Mouse (Mus musculus): Measurements from ENCODE around the gene Wdr47. TPM values are rescaled to one million over a fixed set of nuclear protein-coding genes. Genes with fewer than 3 reads are reported as not detected.
"Not testable (repeated sequence)": the region's sequence is repeated elsewhere in the genome, so short reads cannot be mapped to it uniquely, and the experiment has no call there.

Wdr47 gene
- 1.1 and 1.8 TPM in 2 replicates for polyA plus RNA-seq (2015; fragmentation: Nextera tagmentation; extraction: Ambion mirVana)

DNA sequence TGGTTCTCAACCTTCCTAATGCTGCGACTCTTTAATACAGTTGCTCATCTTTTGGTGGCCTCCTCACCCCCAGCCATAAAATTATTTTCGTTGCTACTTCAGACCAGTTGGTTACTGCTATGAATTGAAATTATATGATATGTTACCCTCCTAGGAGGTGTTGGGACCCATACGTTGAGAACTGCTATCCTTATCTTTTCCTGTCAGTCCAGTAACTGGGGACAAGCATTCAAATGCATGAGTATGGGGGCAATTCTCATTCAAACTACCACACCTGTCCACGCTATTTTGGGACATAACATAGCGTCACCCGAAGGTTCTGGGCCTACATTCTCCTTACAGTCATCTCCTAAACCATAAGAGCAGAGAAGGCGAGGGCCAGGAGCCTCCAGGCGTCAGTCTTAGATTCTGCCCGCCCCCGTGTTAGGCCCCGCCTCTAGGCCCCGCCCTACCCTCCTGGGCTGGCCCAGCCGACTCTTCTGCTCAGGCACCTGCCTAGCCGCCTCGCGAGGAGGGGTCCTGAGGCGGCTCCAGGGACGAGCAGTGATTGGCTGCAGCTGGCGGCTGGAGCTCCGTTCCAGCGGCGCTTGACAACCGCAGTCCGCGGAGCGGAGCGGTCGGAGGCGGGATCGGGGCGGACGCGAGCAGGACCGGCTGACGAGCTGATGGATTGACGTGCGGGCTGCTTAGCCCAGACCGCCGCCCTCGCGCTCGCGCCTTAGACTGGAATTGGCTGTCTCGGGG lies at the start of gene Wdr47:
Gene Wdr47 (plus strand): TSS at position 494 of the 744 bp plus-strand sequence.
- peaks cover 22% of the 10 kb centered on the region for H3K4me1 ChIP-seq (replicated peaks)
- ATAC-seq (ENCODE audit: insufficient read depth) = peak; percentile 99
- H3K9ac ChIP-seq = peak within 1 kb of the TSS; percentile 85
- peak within 1 kb of the TSS; percentile 91 for H3K4me3 ChIP-seq (replicated peaks)
- no peaks in the 10 kb centered on the region for H3K9me3 ChIP-seq (replicated peaks)
- peaks cover 13% of the 10 kb centered on the region; the same call in 1 of the 2 replicates for H3K27me3 ChIP-seq
- H3K36me3 ChIP-seq (replicated peaks) = no peaks in the 10 kb centered on the region
- peak within 1 kb of the TSS; percentile 100 for H3K4me2 ChIP-seq
- H3K27ac ChIP-seq (replicated peaks) = peak within 1 kb of the TSS; percentile 85
- WGBS (ENCODE audit: insufficient replicate concordance) = 2% methylated on average over 44 of the region's 44 CpGs

- Histone ChIP-seq H3K9me3 (replicated peaks) (no peaks in the 10 kb centered on the region), H3K27me3 (peaks cover 25% of the 10 kb centered on the region), H3K4me3 (replicated peaks) (no peak overlapping the region), H3K4me2 (no peak overlapping the region), H3K4me1 (replicated peaks) (peaks cover 4% of the 10 kb centered on the region), H3K36me3 (replicated peaks) (no peaks in the 10 kb centered on the region), H3K9ac (no peak overlapping the region), H3K27ac (replicated peaks) (no peak overlapping the region)
- 58% methylated on average over 11 of the region's 11 CpGs for WGBS (ENCODE audit: insufficient replicate concordance)
- ATAC-seq (ENCODE audit: insufficient read depth) = no peak
Measured at GRCm38 (mm10) chr3:108542299-108542698, 48.8 kb upstream of the Wdr47 start.

DNA sequence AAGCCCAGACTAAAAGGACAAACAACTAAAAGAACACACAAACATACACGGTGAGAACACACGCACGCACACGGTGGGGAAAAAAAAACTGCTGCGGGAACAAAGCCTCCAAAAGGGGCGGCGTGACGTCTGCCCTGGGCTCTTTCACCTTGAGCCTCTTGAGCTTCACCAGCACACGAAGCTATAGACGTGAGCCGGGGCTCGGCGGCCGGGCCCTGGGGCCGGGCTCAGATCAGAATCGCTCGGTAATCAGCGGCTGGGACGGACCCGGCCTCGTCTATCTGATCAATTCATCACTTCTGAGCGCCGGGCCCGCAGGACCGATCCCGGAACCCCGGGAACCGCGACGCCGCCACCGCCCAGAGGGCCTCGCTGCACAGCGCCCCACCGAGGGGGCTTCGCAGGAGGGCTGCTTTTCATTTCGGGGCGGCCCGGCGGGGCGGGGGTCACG lies 36.9 kb upstream of the Wdr47 start:
- Histone ChIP-seq H3K4me1 (replicated peaks) (peaks cover 36% of the 10 kb centered on the region), H3K4me2 (peak overlapping the region; percentile 82), H3K27me3 (no peaks in the 10 kb centered on the region; the same call in 1 of the 2 replicates), H3K27ac (replicated peaks) (peak overlapping the region; percentile 85), H3K9me3 (replicated peaks) (no peaks in the 10 kb centered on the region), H3K36me3 (replicated peaks) (peaks cover 23% of the 10 kb centered on the region), H3K4me3 (replicated peaks) (peak overlapping the region; percentile 79), H3K9ac (peak overlapping the region; percentile 84)
- ATAC-seq (ENCODE audit: insufficient read depth) = peak; percentile 64
- WGBS (ENCODE audit: insufficient replicate concordance) = under 1% methylated on average over 42 of the region's 42 CpGs

- peak overlapping the region; percentile 79 for H3K4me3 ChIP-seq (replicated peaks)
- H3K4me2 ChIP-seq = peak overlapping the region; percentile 82
- peaks cover 28% of the 10 kb centered on the region for H3K36me3 ChIP-seq (replicated peaks)
- peaks cover 42% of the 10 kb centered on the region for H3K4me1 ChIP-seq (replicated peaks)
- peak overlapping the region; percentile 85 for H3K27ac ChIP-seq (replicated peaks)
- peak; percentile 90 for ATAC-seq (ENCODE audit: insufficient read depth)
- no peaks in the 10 kb centered on the region for H3K9me3 ChIP-seq (replicated peaks)
- WGBS (ENCODE audit: insufficient replicate concordance) = 17% methylated on average over 22 of the region's 22 CpGs
- peak overlapping the region; percentile 84 for H3K9ac ChIP-seq
- H3K27me3 ChIP-seq = no peaks in the 10 kb centered on the region
Measured at GRCm38 (mm10) chr3:108554587-108555312, 36.3 kb upstream of the Wdr47 start.

DNA sequence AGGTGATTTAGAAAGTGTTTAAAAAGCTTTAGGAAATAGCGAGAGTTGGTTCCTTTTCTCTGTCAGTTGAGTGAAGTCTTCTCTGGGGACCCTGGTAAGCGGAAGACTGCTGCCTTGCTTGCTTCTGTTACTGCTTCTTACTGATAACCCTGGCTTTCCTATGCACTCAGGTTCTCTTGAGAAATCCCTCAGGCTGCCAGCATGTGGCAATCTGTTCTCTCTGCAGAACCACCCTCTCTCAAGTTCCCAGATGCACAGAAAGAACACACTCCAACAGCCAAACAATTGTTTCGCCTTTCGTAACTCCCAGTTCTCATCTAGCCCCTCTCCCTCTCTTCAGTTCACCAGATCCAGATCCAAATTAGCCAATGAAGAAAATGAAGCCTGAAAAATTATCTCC lies 33.2 kb upstream of the Wdr47 start:
- H3K4me1 ChIP-seq (replicated peaks) = peaks cover 65% of the 10 kb centered on the region
- no peak overlapping the region for H3K9ac ChIP-seq
- no peak for ATAC-seq (ENCODE audit: insufficient read depth)
- no peak overlapping the region for H3K4me3 ChIP-seq (replicated peaks)
- no peaks in the 10 kb centered on the region for H3K27me3 ChIP-seq
- peaks cover 34% of the 10 kb centered on the region for H3K36me3 ChIP-seq (replicated peaks)
- no peaks in the 10 kb centered on the region for H3K9me3 ChIP-seq (replicated peaks)
- peak overlapping the region; percentile 38 for H3K4me2 ChIP-seq
- 53% methylated on average over 4 of the region's 4 CpGs for WGBS (ENCODE audit: insufficient replicate concordance)
- H3K27ac ChIP-seq (replicated peaks) = peak overlapping the region; percentile 80

DNA sequence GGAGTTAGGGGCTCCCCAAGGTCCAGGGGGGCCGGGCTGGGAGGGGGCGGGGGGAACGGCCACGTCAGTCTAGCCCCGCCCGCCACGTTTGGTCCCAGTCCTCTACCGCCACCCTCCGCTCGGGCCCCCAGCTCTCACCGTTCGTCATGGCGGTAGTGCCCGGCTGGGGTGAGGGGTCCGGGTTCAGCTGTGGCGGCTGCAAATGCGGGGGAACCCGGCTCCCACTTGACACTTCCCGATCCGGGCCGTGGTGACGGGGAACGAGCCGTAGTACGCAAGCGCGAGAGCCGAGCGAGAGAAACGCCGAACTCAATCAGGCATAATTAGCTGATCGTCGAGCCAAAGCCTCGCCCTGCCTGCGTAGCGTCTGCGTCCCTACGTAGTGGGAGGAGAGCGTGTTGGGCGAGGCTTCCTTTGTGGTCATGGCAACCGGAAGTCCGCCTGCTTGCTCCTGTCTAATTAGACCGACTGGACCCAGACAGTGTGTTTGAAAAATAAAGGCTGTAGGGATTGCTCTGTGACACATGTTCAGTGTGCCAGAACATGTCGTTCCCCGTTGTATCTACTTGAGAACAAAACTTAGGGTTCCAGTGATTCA lies 28.8 kb upstream of the Wdr47 start, which contains the start of gene Tmem167b:
Gene Tmem167b (minus strand): TSS at position 334 of the 598 bp plus-strand sequence.
- Histone ChIP-seq H3K9ac (peak within 1 kb of the TSS; percentile 87), H3K4me1 (replicated peaks) (peaks cover 58% of the 10 kb centered on the region), H3K4me2 (peak within 1 kb of the TSS; percentile 90), H3K36me3 (replicated peaks) (peaks cover 29% of the 10 kb centered on the region), H3K27ac (replicated peaks) (peak within 1 kb of the TSS; percentile 95), H3K27me3 (no peaks in the 10 kb centered on the region; the same call in 1 of the 2 replicates), H3K9me3 (replicated peaks) (no peaks in the 10 kb centered on the region), H3K4me3 (replicated peaks) (peak within 1 kb of the TSS; percentile 90)
- ATAC-seq (ENCODE audit: insufficient read depth) = peak; percentile 96
- under 1% methylated on average over 45 of the region's 45 CpGs for WGBS (ENCODE audit: insufficient replicate concordance)

DNA sequence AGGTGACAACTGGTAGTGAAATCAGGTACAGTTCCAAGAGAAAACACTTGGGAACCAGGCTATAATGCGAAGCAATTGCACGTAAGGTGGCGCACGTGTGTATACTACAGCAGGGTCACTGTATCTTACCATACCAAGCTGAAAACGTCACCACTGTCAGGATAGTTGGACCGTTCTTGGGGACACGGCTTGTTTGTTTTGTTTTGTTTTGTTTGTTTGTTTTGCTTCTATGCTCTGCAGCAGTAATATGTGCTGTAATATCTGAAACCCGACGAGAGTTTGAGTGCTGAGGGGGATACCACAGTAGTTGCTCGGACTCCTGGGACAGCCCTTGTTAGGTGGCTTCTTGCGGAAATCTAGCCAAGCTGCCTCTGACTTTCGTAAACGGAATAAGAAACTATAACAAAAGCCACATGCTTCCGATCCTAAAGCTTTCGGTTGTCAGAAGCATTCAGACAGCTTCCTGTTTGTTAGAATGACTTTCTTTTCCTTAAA lies 28.3 kb upstream of the Wdr47 start:
- Histone ChIP-seq H3K9ac (peak overlapping the region; percentile 87), H3K36me3 (replicated peaks) (peaks cover 24% of the 10 kb centered on the region), H3K4me2 (peak overlapping the region; percentile 90), H3K4me3 (replicated peaks) (peak overlapping the region; percentile 90), H3K9me3 (replicated peaks) (no peaks in the 10 kb centered on the region), H3K27me3 (peaks cover 2% of the 10 kb centered on the region), H3K4me1 (replicated peaks) (peaks cover 54% of the 10 kb centered on the region), H3K27ac (replicated peaks) (peak overlapping the region; percentile 95)
- WGBS (ENCODE audit: insufficient replicate concordance) = under 1% methylated on average over 15 of the region's 15 CpGs
- peak; percentile 66 for ATAC-seq (ENCODE audit: insufficient read depth)

DNA sequence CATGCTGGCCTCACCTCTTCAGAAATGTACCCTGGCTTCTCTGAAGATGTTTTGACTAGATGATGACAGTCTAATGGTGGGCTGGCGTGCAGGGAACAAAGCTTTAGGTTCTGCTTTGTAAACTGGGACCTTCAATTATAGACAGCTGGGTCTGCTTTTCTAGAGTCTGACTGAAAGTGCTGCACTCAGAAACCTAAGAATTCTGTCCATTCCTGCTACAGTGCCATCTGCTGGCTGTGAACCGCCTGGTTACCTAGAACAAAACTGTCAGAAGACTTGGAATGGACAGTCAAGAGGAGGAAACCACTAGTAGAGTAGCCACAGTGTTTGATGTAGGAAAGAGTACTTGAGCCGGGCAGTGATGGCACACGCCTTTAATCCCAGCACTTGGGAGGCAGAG lies 27.8 kb upstream of the Wdr47 start:
- Histone ChIP-seq H3K9me3 (replicated peaks) (no peaks in the 10 kb centered on the region), H3K27ac (replicated peaks) (peak overlapping the region; percentile 95), H3K4me1 (replicated peaks) (peaks cover 49% of the 10 kb centered on the region), H3K36me3 (replicated peaks) (peaks cover 19% of the 10 kb centered on the region), H3K27me3 (peaks cover 6% of the 10 kb centered on the region), H3K4me2 (peak overlapping the region; percentile 90), H3K4me3 (replicated peaks) (peak overlapping the region; percentile 90), H3K9ac (peak overlapping the region; percentile 87)
- WGBS (ENCODE audit: insufficient replicate concordance) = under 1% methylated on average over 4 of the region's 4 CpGs
- no peak for ATAC-seq (ENCODE audit: insufficient read depth)

DNA sequence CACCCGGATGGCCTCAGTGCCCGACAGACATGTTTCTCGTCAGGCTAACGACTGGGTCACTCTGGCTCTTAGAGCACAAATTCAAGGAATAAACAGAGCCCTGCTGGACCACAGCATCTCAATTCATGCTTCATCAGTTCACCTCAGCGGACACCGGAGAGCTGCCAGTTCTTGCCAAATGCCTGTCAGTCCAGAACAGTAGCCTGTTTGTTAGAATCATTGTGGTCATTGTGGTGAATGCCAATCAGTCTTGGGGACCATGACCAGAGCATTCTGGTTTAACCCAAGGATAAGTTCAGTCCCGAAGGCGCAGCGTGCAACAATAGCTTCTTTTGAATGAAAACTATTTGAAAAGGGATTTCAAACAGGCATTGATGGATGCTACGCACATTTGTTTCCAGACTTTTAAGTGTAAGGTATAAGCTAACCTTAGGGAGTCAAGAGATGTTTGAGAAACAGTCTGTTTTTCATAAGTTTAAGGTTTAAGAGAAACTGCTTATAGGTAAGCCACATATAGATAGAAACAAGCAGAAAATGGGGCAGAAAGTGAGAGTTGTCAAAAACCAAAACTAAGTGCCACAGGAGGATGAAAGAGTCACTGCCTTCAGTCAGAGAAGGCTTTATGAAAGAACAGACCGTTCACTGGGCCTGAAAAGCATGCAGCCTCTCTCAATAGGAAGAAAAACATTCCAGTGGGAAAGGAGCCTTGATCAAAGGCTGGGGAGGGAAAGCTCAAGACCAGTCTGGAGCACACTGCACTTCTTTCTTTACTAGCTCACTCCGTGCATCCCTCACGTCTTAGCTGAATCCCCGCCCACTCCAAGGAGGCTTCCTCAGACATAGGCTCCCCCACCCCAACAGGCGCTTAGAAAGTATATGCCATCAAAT lies 22.8 kb upstream of the Wdr47 start:
- no peak overlapping the region for H3K9ac ChIP-seq
- WGBS (ENCODE audit: insufficient replicate concordance) = 58% methylated on average over 15 of the region's 15 CpGs
- no peak overlapping the region for H3K4me3 ChIP-seq (replicated peaks)
- H3K27me3 ChIP-seq = peaks cover 16% of the 10 kb centered on the region
- no peak overlapping the region for H3K27ac ChIP-seq (replicated peaks)
- ATAC-seq (ENCODE audit: insufficient read depth) = no peak
- no peak overlapping the region for H3K4me2 ChIP-seq
- H3K36me3 ChIP-seq (replicated peaks) = no peaks in the 10 kb centered on the region
- no peaks in the 10 kb centered on the region for H3K9me3 ChIP-seq (replicated peaks)
- peaks cover 26% of the 10 kb centered on the region for H3K4me1 ChIP-seq (replicated peaks)

- WGBS (ENCODE audit: insufficient replicate concordance) = 50% methylated on average over 3 of the region's 3 CpGs
- H3K4me3 ChIP-seq (replicated peaks); H3K9me3 ChIP-seq (replicated peaks); H3K4me2 ChIP-seq; ATAC-seq (ENCODE audit: insufficient read depth); H3K36me3 ChIP-seq (replicated peaks); H3K9ac ChIP-seq; H3K27ac ChIP-seq (replicated peaks): not testable (repeated sequence)
- Histone ChIP-seq H3K4me1 (replicated peaks) (peaks cover 24% of the 10 kb centered on the region), H3K27me3 (peaks cover 16% of the 10 kb centered on the region)
Measured at GRCm38 (mm10) chr3:108569636-108570035, 21.4 kb upstream of the Wdr47 start.
